ENCODE assay signal across 8 mouse cellular contexts in the genomic region with DNA sequence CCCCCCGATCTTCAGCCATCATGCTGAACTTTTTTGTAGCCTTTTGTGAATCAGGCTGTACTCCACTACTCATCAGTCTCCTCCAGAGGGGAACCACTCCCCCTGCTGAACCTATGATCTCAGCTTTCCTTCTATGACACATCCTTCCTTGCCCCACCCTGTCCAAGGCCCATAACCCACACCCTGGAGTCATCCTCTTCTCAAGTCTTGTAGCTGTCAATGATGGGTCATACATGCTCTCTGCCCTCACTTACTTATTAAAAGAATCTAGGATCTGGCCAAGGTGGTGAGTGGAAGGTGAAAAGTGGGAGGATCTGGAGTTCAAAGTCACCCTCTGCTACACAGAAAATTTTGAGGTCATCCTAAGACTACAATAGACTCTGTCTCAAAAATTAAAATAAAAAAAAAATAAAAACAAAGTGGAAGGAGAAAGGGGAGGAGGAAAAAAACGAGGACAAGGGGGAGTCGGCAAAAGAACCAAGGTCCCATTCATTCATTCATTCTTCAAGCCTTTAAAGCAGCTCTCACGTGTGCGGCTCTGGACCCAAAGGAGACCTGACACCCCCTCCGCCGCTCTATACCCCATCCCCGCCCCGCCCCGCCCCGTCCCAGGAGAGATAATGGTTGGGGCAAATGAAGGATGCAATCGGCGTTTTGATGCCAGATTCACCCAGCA. TPM values are rescaled to one million over a fixed set of nuclear protein-coding genes. Genes with fewer than 3 reads are reported as not detected.
DNase-seq lines count a peak whose midpoint lies in the region; ATAC-seq and TF ChIP-seq lines count a peak whose summit lies in the region.

No protein-coding gene starts in this region.

- no peaks in the 10 kb centered on the region for H3K27me3 ChIP-seq in kidney, embryonic 14.5 days (ENCODE audit: control insufficient read depth, insufficient read depth, low read length)
- no peaks in the 10 kb centered on the region for H3K27me3 ChIP-seq in ES-Bruce4 (ENCODE audit: control insufficient read depth, insufficient read depth, low read length, poor library complexity, severe bottlenecking)
- no peaks in the 10 kb centered on the region for H3K27me3 ChIP-seq in hindbrain, embryonic 15.5 days
- no peaks in the 10 kb centered on the region for H3K27me3 ChIP-seq in midbrain, embryonic 16.5 days (ENCODE audit: control insufficient read depth, insufficient read depth, low read depth, low read length)

- no peak for TF ChIP-seq CTCF in ES-Bruce4 (IDR thresholded peaks at IDR 0.05; ENCODE audit: low read depth, low read length)

- no peaks in the 10 kb centered on the region for H3K9me3 ChIP-seq in kidney, embryonic 14.5 days (ENCODE audit: control insufficient read depth, low read length)
- no peaks in the 10 kb centered on the region for H3K9me3 ChIP-seq in ES-Bruce4 (replicated peaks; ENCODE audit: control insufficient read depth, insufficient read depth, low read length, poor library complexity, severe bottlenecking)
- no peaks in the 10 kb centered on the region for H3K9me3 ChIP-seq in hindbrain, embryonic 15.5 days
- no peaks in the 10 kb centered on the region for H3K9me3 ChIP-seq in midbrain, embryonic 16.5 days (replicated peaks; ENCODE audit: control insufficient read depth, low read length, poor library complexity, severe bottlenecking)

- no peaks in the 10 kb centered on the region for H3K36me3 ChIP-seq in kidney, embryonic 14.5 days (ENCODE audit: control insufficient read depth, insufficient read depth, low read length)
- H3K36me3 ChIP-seq in ES-Bruce4 (ENCODE audit: control insufficient read depth, insufficient read depth, low read length, poor library complexity, severe bottlenecking) = no peaks in the 10 kb centered on the region
- H3K36me3 ChIP-seq in hindbrain, embryonic 15.5 days = no peaks in the 10 kb centered on the region
- H3K36me3 ChIP-seq in midbrain, embryonic 16.5 days (ENCODE audit: control insufficient read depth, insufficient read depth, low read length) = no peaks in the 10 kb centered on the region

- TF ChIP-seq EP300 in ES-Bruce4 (IDR thresholded peaks at IDR 0.05; ENCODE audit: insufficient read depth, low read depth, low read length) = no peak

- ATAC-seq in kidney, embryonic 14.5 days (ENCODE audit: low FRiP score, low TSS enrichment) = no peak
- ATAC-seq in hindbrain, embryonic 15.5 days (ENCODE audit: low FRiP score, low read depth) = no peak
- ATAC-seq in midbrain, embryonic 16.5 days = peak; percentile 0; the same call in 1 of the 2 replicates
- ATAC-seq in inflammation-experienced regulatory T-cells, adult 6 months = no peak

- H3K27ac ChIP-seq in kidney, embryonic 14.5 days (ENCODE audit: low read depth, low read length) = peak overlapping the region; percentile 42; the same call in 1 of the 2 replicates
- H3K27ac ChIP-seq in ES-Bruce4 (ENCODE audit: insufficient read depth, low read length) = no peak overlapping the region
- H3K27ac ChIP-seq in hindbrain, embryonic 15.5 days (replicated peaks) = peak overlapping the region; percentile 86
- peak overlapping the region; percentile 87 for H3K27ac ChIP-seq in midbrain, embryonic 16.5 days (ENCODE audit: low read length)

- WGBS in kidney, embryonic 14.5 days = 7% methylated on average over 13 of the region's 13 CpGs
- WGBS in hindbrain, embryonic 15.5 days = 6% methylated on average over 13 of the region's 13 CpGs
- 4% methylated on average over 13 of the region's 13 CpGs for WGBS in midbrain, embryonic 16.5 days

- H3K4me2 ChIP-seq in kidney, embryonic 14.5 days (replicated peaks; ENCODE audit: low read depth, low read length) = peak overlapping the region; percentile 51
- H3K4me2 ChIP-seq in hindbrain, embryonic 15.5 days = peak overlapping the region; percentile 62
- peak overlapping the region; percentile 59 for H3K4me2 ChIP-seq in midbrain, embryonic 16.5 days (ENCODE audit: low read length)

- peak overlapping the region; percentile 71 for H3K4me3 ChIP-seq in kidney, embryonic 14.5 days (ENCODE audit: low read length)
- H3K4me3 ChIP-seq in ES-Bruce4 (ENCODE audit: low read depth, low read length) = peak overlapping the region; percentile 65
- H3K4me3 ChIP-seq in hindbrain, embryonic 15.5 days = peak overlapping the region; percentile 49
- H3K4me3 ChIP-seq in midbrain, embryonic 16.5 days (ENCODE audit: low read depth, low read length) = peak overlapping the region; percentile 51

- peak overlapping the region; percentile 55; the same call in 1 of the 2 replicates for H3K9ac ChIP-seq in kidney, embryonic 14.5 days (ENCODE audit: low read depth, low read length)
- peak overlapping the region; percentile 32 for H3K9ac ChIP-seq in ES-Bruce4 (ENCODE audit: low read depth, poor library complexity, severe bottlenecking)
- peak overlapping the region; percentile 61 for H3K9ac ChIP-seq in hindbrain, embryonic 15.5 days
- H3K9ac ChIP-seq in midbrain, embryonic 16.5 days (ENCODE audit: low read depth, low read length) = peak overlapping the region; percentile 73

- no peak for TF ChIP-seq POLR2A in ES-Bruce4 (IDR thresholded peaks at IDR 0.05; ENCODE audit: insufficient read depth, low read length)

- no peak for DNase-seq in kidney, adult 18-20 months
- DNase-seq in cerebellum, postnatal 10 days = peak; percentile 20 to 26
- DNase-seq in spleen, postnatal 10 days (ENCODE audit: low spot score in 2 of 2) = no peak

- H3K4me1 ChIP-seq in kidney, embryonic 14.5 days (ENCODE audit: control insufficient read depth, insufficient read depth, low read length) = peaks cover 6% of the 10 kb centered on the region; the same call in 1 of the 2 replicates
- no peaks in the 10 kb centered on the region for H3K4me1 ChIP-seq in ES-Bruce4 (ENCODE audit: control insufficient read depth, insufficient read depth, low read length)
- H3K4me1 ChIP-seq in hindbrain, embryonic 15.5 days (replicated peaks) = peaks cover 37% of the 10 kb centered on the region
- H3K4me1 ChIP-seq in midbrain, embryonic 16.5 days (ENCODE audit: control insufficient read depth, insufficient read depth, low read length) = peaks cover 37% of the 10 kb centered on the region

RNA-seq across cellular contexts. Expression of gene Evi5l, which starts 1.1 kb away (rescaled TPM):
- 12.8 and 18.3 TPM in 2 replicates for polyA plus RNA-seq in kidney, embryonic 14.5 days (2014; fragmentation: Nextera tagmentation; extraction: Ambion mirVana)
- polyA plus RNA-seq in ES-Bruce4 (2011; ENCODE audit: insufficient read depth, insufficient read length, low read depth, missing spikeins) = 4.1 and 5.7 TPM in 2 replicates
- polyA plus RNA-seq in hindbrain, embryonic 15.5 days (2015; fragmentation: Nextera tagmentation; extraction: Ambion mirVana) = 107 and 120 TPM in 2 replicates
- polyA plus RNA-seq in midbrain, embryonic 16.5 days (2015; fragmentation: Nextera tagmentation; extraction: Ambion mirVana) = 123 and 131 TPM in 2 replicates
- polyA plus RNA-seq in inflammation-experienced regulatory T-cells, adult 6 months (2017; shearing (Covaris generic)) = 1 to 10 TPM; 3.9 to 6.0 (median 5.7) TPM

RNA-seq across cellular contexts. Expression of gene Cd209g, which starts 31.4 kb away (rescaled TPM):
- not detected in 2 replicates for polyA plus RNA-seq in kidney, embryonic 14.5 days (2014; fragmentation: Nextera tagmentation; extraction: Ambion mirVana)
- polyA plus RNA-seq in ES-Bruce4 (2011; ENCODE audit: insufficient read depth, insufficient read length, low read depth, missing spikeins) = not detected in 2 replicates
- not detected in 2 replicates for polyA plus RNA-seq in hindbrain, embryonic 15.5 days (2015; fragmentation: Nextera tagmentation; extraction: Ambion mirVana)
- not detected in 2 replicates for polyA plus RNA-seq in midbrain, embryonic 16.5 days (2015; fragmentation: Nextera tagmentation; extraction: Ambion mirVana)
- under 1 TPM in 1 of 3 experiments, not detected in 2; 0.12 TPM for polyA plus RNA-seq in inflammation-experienced regulatory T-cells, adult 6 months (2017; shearing (Covaris generic))

RNA-seq across cellular contexts. Expression of gene Prr36, which starts 51.9 kb away (rescaled TPM):
- polyA plus RNA-seq in kidney, embryonic 14.5 days (2014; fragmentation: Nextera tagmentation; extraction: Ambion mirVana) = 3.8 and 7.1 TPM in 2 replicates
- polyA plus RNA-seq in ES-Bruce4 (2011; ENCODE audit: insufficient read depth, insufficient read length, low read depth, missing spikeins) = 7.2 and 10.7 TPM in 2 replicates
- polyA plus RNA-seq in hindbrain, embryonic 15.5 days (2015; fragmentation: Nextera tagmentation; extraction: Ambion mirVana) = 51.1 and 53.0 TPM in 2 replicates
- 51.2 and 58.5 TPM in 2 replicates for polyA plus RNA-seq in midbrain, embryonic 16.5 days (2015; fragmentation: Nextera tagmentation; extraction: Ambion mirVana)
- under 1 TPM; 0.30 to 0.57 (median 0.50) TPM for polyA plus RNA-seq in inflammation-experienced regulatory T-cells, adult 6 months (2017; shearing (Covaris generic))

RNA-seq across cellular contexts. Expression of gene Cd209f, which starts 59.7 kb away (rescaled TPM):
- polyA plus RNA-seq in kidney, embryonic 14.5 days (2014; fragmentation: Nextera tagmentation; extraction: Ambion mirVana) = not detected in 2 replicates
- polyA plus RNA-seq in ES-Bruce4 (2011; ENCODE audit: insufficient read depth, insufficient read length, low read depth, missing spikeins) = not detected in 2 replicates
- 0.31 TPM in 1 of 2 replicates, not detected in the other for polyA plus RNA-seq in hindbrain, embryonic 15.5 days (2015; fragmentation: Nextera tagmentation; extraction: Ambion mirVana)
- polyA plus RNA-seq in midbrain, embryonic 16.5 days (2015; fragmentation: Nextera tagmentation; extraction: Ambion mirVana) = 0.24 and 0.31 TPM in 2 replicates
- not detected for polyA plus RNA-seq in inflammation-experienced regulatory T-cells, adult 6 months (2017; shearing (Covaris generic))

Comparison
In these comparisons a context has a peak if more than half of its experiments do, and no peak if none do; other contexts are left out.
1. DNase-seq: peak in cerebellum, postnatal 10 days (2 of 2); none in kidney, adult 18-20 months (single experiment) and spleen, postnatal 10 days (0 of 2).
2. Peak in every context shown above with its lines, with median percentiles within 50 percentile points of each other: H3K4me2 ChIP-seq, H3K4me3 ChIP-seq and H3K9ac ChIP-seq.